Mouse (Mus musculus): ENCODE results near the gene Alk.

Gene Alk

GRCm38 (mm10) chr17:72253411-72253810, 351.0 kb downstream of the Alk start:
- DNase-seq (ENCODE audit: low spot score) = no peak

GRCm38 (mm10) chr17:72251554-72251953, 352.9 kb downstream of the Alk start:
- DNase-seq (ENCODE audit: low spot score) = no peak

GRCm38 (mm10) chr17:72250482-72251405, 353.7 kb downstream of the Alk start:
- DNase-seq (ENCODE audit: low spot score) = no peak

GRCm38 (mm10) chr17:72242036-72242435, 362.4 kb downstream of the Alk start:
- DNase-seq (ENCODE audit: low spot score) = no peak

- peak; percentile 62 for DNase-seq (ENCODE audit: low spot score)
Measured at GRCm38 (mm10) chr17:72237315-72237714, 367.1 kb downstream of the Alk start.

- DNase-seq (ENCODE audit: low spot score) = no peak
Measured at GRCm38 (mm10) chr17:72230891-72231290, 373.5 kb downstream of the Alk start.

- no peak for DNase-seq (ENCODE audit: low spot score)
Measured at GRCm38 (mm10) chr17:72218816-72219215, 385.6 kb downstream of the Alk start.

- peak; percentile 86 for DNase-seq (ENCODE audit: low spot score)
Measured at GRCm38 (mm10) chr17:72197576-72197975, 406.9 kb downstream of the Alk start.

- DNase-seq (ENCODE audit: low spot score) = no peak
Measured at GRCm38 (mm10) chr17:72194976-72195650, 409.3 kb downstream of the Alk start.

GRCm38 (mm10) chr17:72190536-72190935, 413.9 kb downstream of the Alk start:
- DNase-seq (ENCODE audit: low spot score) = peak; percentile 70

- DNase-seq (ENCODE audit: low spot score) = no peak
Measured at GRCm38 (mm10) chr17:72187026-72187425, 417.4 kb downstream of the Alk start.

- no peak for DNase-seq (ENCODE audit: low spot score)
Measured at GRCm38 (mm10) chr17:72182414-72182813, 422.0 kb downstream of the Alk start.

- DNase-seq (ENCODE audit: low spot score) = no peak
Measured at GRCm38 (mm10) chr17:72180200-72180599, 424.2 kb downstream of the Alk start.

GRCm38 (mm10) chr17:72179722-72180140, 424.7 kb downstream of the Alk start:
- DNase-seq (ENCODE audit: low spot score) = no peak

GRCm38 (mm10) chr17:72173778-72174177, 430.6 kb downstream of the Alk start:
- DNase-seq (ENCODE audit: low spot score) = no peak

GRCm38 (mm10) chr17:72168152-72168551, 436.3 kb downstream of the Alk start:
- no peak for DNase-seq (ENCODE audit: low spot score)

GRCm38 (mm10) chr17:72158857-72159385, 445.5 kb downstream of the Alk start:
- no peak for DNase-seq (ENCODE audit: low spot score)

GRCm38 (mm10) chr17:72157830-72158629, 446.4 kb downstream of the Alk start:
- no peak for DNase-seq (ENCODE audit: low spot score)

GRCm38 (mm10) chr17:72153038-72153437, 451.4 kb downstream of the Alk start:
- no peak for DNase-seq (ENCODE audit: low spot score)

GRCm38 (mm10) chr17:72144946-72145598, 459.4 kb downstream of the Alk start:
- no peak for DNase-seq (ENCODE audit: low spot score)

- no peak for DNase-seq (ENCODE audit: low spot score)
Measured at GRCm38 (mm10) chr17:72144461-72144860, 460.0 kb downstream of the Alk start.

Data from MN1 (cell line).